Mouse (Mus musculus): ENCODE measurements around the gene Lrch3.

Gene Lrch3

GRCm38 (mm10) chr16:32915292-32916068 lies 1.6 kb downstream of the Lrch3 start:
- WGBS = 66% methylated on average over 9 of the region's 9 CpGs

DNA sequence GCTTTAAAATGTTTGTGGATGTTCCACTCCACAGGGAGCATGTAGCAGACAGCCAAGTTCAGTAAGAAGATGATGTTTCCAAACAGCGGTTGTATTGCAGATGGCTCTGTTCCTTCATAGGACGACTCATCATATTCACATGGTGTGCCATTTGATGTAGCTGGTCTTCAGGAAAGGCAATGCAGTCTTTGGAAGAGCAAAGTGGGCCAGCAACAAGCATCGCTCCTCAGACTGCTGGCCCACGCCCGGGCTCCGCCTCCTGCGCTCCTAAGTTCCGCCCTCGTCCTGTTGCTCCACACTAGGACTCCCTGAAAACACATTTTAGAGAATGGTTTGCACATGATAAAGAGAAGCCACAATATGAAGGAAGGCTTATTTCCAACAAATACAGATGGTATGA lies 12.7 kb downstream of the Lrch3 start:
- WGBS = 64% methylated on average over 9 of the region's 9 CpGs

- WGBS = 53% methylated on average over 8 of the region's 8 CpGs
Observed at GRCm38 (mm10) chr16:32927044-32927443, 13.1 kb downstream of the Lrch3 start.

DNA sequence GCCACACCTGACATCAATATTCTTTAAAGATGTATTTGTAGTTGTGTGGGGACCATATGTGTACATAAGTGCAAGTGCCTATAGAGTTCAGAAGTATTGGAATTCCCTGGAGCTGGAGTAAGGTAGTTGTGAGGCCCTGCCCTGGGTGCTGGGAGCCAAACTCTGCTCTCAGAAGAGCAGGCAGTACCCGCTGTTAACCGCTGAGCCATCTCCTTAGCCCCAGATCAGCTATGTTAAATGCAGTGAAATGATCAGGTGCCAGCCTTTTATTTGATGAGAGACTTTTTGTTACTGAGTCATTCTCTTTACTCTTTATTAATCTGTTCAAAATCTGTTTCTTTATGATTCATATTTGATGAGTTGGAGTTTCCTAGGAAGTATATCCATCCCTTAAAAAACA lies 16.0 kb downstream of the Lrch3 start:
- WGBS = 84% methylated on average over 2 of the region's 2 CpGs

- WGBS = 46% methylated on average over 2 of the region's 2 CpGs
Observed at GRCm38 (mm10) chr16:32934470-32934869, 20.6 kb downstream of the Lrch3 start.

DNA sequence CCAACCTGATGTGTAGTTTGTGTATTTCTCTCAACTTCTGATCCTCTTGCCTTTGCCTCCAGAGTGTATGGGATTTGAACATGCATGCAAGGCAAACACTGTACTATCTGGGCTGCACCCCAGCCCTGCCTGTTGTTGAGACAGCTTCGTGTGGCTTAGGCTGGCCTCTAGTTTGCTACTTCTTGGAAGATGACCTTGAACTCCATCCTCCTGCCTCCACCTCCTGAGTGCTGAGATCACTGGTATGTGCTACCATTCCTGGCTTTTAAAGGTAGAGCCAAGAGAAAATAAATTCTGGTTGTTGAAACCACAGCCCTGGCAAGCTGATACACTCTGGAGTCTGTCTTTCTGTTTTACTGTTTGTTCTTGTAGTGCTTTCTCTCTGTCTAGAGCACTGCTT lies 21.2 kb downstream of the Lrch3 start:
- 52% methylated on average over 1 of the region's 1 CpGs for WGBS

- WGBS = 46% methylated on average over 2 of the region's 2 CpGs
Observed at GRCm38 (mm10) chr16:32937358-32937757, 23.5 kb downstream of the Lrch3 start.

GRCm38 (mm10) chr16:32939301-32939700 lies 25.4 kb downstream of the Lrch3 start:
- 19% methylated on average over 3 of the region's 3 CpGs for WGBS

- 73% methylated on average over 4 of the region's 4 CpGs for WGBS
Observed at GRCm38 (mm10) chr16:32939716-32940115, 25.8 kb downstream of the Lrch3 start.

DNA sequence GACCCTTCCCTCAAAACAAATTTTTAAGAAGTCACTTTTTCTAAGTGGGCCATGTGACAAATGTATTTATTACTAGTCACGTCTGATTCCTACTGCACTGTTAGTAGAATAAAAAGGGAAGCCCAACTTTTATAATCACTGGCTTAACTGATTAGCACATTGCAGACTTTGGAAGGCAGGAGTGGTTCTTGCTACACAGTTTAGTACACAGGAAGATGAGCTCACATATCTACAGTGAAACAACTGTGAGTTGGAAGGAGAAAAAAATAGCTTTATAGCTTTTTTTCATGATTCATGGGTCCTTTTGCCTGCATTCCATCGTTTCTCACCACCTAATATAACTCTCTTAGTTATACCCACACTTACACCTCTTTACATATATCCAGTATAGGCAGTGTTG lies 27.3 kb downstream of the Lrch3 start:
- WGBS = 59% methylated on average over 2 of the region's 2 CpGs

GRCm38 (mm10) chr16:32942694-32943093 lies 28.8 kb downstream of the Lrch3 start:
- WGBS = 68% methylated on average over 5 of the region's 5 CpGs

DNA sequence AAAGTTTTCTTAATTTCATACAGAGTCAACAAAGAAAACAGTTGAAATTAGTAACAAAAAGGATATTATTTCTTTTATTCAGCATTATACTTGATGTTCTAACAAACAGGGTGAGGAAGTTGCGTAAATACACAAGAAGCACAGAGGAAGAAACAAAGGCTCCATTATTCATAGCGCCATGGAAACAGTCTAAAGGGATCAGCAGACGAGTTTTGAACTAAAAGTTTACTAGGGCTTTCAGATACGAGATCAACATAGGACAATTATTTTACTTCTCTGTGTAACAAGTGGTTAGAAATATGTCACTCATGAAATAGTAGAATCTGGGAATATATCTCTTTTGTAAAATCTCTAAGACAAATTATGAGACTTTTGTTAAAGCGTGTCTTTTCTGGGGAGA lies 31.5 kb downstream of the Lrch3 start:
- WGBS = 61% methylated on average over 5 of the region's 5 CpGs

DNA sequence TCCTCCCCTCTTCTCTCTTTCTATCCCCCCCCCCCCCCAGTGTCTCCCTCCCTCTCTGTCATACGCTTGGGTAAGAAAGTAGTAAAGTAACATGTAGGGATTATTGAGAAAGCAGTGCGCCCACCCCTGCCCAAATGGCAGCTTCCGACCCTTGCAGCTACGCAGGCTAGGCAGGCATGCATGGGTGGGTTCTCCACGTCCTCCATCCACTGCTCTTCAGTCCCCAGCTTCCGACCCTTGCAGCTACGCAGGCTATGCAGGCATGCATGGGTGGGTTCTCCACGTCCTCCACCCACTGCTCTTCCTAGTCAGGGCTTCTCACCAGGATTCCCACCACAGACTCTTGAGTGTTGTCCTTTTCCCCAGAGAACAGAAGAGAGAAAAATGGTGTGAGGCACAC lies 34.1 kb downstream of the Lrch3 start:
- 68% methylated on average over 8 of the region's 8 CpGs for WGBS

DNA sequence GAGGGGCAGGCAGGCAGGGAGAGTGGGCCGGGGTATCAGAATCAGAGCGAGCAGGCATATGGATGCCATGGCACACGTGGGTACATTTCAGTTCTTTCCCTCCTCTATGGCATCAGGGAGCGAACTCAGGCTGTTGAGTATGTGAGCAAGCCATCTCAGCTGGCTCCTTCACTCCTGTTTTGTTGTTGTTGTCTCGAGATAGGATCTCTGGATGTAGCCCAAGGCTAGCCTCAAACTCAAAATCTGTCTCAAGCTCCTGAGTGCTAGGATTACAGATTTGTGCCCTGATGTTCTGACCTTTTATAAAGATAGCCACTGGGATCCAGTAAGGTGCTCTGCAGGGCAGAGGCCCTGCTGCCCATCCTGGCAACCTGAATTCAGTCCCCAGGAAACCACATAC lies 34.8 kb downstream of the Lrch3 start:
- 62% methylated on average over 5 of the region's 5 CpGs for WGBS

GRCm38 (mm10) chr16:32951074-32951473 lies 37.2 kb downstream of the Lrch3 start:
- WGBS = 93% methylated on average over 2 of the region's 2 CpGs

GRCm38 (mm10) chr16:32953806-32954205 lies 39.9 kb downstream of the Lrch3 start:
- 74% methylated on average over 5 of the region's 5 CpGs for WGBS

DNA sequence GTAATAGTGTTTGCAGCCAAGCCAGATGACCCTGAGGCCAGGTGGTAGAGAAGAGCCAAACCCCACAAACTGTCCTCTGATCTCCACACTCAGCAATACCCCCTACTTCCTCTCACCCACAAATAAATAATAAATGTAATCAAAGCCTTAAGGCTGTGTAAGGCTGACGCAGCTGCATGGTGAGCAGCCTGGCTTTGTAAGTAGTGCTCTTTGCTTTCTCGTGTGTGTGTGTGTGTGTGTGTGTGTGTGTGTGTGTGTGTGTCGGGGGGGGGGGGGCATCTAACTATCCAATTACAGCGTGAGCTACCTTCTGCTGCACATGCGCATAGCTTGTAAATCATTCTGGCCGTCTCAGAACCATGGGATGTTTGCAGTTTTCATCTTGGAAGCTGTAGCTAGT lies 40.4 kb downstream of the Lrch3 start:
- 81% methylated on average over 6 of the region's 6 CpGs for WGBS

DNA sequence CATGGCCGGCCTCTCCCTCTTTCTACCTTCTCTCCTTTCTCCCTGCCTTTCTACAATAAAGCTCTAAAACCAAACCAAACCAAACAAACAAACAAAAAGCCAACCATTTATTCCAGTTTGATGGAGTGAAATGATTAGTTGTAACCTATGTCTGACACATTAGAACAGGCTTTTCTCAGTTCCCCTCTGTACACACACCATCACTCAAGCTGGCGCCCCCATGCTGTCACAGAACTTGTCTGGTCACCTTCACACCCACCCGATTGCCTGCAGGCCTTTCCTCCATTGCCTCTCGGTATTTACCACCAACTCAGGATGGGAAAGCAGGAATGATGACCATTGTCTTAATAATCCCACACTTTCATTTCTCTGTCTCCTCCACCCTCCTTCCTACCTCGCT lies 43.0 kb downstream of the Lrch3 start:
- 88% methylated on average over 5 of the region's 5 CpGs for WGBS

DNA sequence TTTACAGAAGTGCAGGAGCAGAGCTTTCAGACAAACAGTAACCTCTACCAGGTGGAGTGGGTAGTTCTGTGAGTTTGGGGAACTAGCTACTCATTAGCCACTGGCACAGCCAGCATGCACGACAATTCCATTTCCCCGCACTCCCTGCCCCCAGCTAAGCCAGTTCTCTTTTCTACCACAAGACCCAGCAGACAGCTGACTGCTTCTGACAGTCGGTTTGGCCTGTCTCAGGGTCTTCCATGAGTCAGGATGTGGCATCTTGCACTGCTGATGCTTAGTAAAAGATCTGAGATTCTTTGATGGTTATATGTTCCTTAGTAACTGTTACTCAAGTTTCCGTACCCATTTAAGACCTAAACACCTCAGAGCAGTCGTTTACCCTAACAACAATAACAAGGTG lies 58.6 kb downstream of the Lrch3 start:
- 79% methylated on average over 5 of the region's 5 CpGs for WGBS

- 63% methylated on average over 2 of the region's 2 CpGs for WGBS
Observed at GRCm38 (mm10) chr16:32973047-32973446, 59.1 kb downstream of the Lrch3 start.

DNA sequence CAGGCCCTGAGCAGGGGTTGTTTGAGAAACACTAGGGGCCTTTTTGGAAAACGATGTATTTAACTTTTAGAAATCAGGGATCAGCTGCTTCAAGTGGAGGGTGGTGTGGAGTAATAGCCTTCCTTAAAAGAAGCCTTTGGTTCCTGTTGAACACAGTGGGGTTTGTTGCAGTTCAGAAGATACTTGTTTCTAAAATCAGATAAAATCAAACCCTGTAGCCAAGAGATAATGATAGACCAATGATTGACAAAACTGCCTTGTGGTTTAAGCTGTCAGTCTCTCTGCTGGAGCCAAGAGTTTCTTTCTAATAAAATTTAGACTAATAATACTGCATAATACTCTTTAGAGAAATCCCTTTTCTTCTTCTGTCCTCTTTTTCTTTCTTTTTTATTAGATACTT lies 66.3 kb downstream of the Lrch3 start:
- WGBS = 65% methylated on average over 1 of the region's 1 CpGs

GRCm38 (mm10) chr16:32981405-32981804 lies 67.5 kb downstream of the Lrch3 start:
- 95% methylated on average over 4 of the region's 4 CpGs for WGBS

- WGBS = 88% methylated on average over 2 of the region's 2 CpGs
Observed at GRCm38 (mm10) chr16:32984631-32985030, 70.7 kb downstream of the Lrch3 start.

DNA sequence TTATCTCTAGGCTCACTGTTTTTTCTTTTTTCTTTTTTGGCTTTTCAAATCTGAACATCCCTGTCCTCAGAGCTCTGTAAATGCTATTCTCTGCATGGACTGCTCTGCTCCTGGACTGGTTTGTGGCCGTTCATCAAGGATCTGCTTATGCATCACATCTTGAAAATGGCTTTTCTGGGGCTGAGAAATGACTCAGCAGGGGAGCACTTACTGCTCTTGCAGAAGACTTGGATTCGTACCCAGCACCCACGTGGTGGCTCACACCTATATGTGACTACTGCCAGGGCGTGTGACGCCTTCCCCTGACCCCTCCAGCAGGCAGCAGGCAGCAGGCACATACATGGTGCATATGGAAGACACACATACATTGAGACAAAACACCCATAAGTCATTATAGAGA lies 78.3 kb downstream of the Lrch3 start:
- WGBS = 49% methylated on average over 5 of the region's 5 CpGs
